Mouse (Mus musculus) thymus, adult 2 months (tissue): ENCODE measurements around the gene Palm2.

Source experiments
- CTCF ChIP-seq: fragments of 200-500 bp; IDR thresholded peaks from 2 replicates; pipeline ENCODE4 v1.5.1; 2012; ENCODE audit warnings: mild to moderate bottlenecking, control low read depth, low read length, moderate library complexity, borderline replicate concordance; ENCODE audit not compliant: control insufficient read depth, poor library complexity, insufficient read depth; ENCODE audit errors: extremely low read depth
- POLR2A ChIP-seq: fragments of 200-500 bp; IDR thresholded peaks from 2 replicates; pipeline ENCODE4 v1.6.1; 2012; ENCODE audit warnings: mild to moderate bottlenecking, low read length, control low read depth, moderate library complexity; ENCODE audit not compliant: control insufficient read depth, poor library complexity, insufficient read depth; ENCODE audit errors: extremely low read depth

DNA sequence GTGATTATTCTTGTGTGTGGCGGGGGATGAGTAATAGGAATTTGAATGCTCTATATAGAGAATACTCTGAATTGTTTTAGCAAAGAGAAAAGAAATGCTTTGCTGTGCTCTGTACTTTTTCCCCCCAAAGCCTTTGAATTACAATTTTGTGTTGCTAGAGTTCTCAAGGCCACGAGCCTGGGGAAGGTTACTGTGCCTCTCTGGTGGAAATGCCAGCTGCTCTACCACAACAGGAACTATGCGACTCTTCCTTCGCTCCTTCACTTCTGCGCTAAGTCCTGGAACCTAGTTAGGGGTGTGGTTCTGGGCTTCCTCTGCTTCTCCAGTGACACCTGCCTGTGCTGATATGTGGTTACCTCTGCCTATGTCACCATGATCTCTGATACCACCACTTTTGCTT, 178.7 kb downstream of the Palm2 start:
- TF ChIP-seq POLR2A (no peak), CTCF (no peak)
